Mouse (Mus musculus): ENCODE results near the gene Fanca. TPM values are rescaled to one million over a fixed set of nuclear protein-coding genes. Genes with fewer than 3 reads are reported as not detected.
A peak's percentile ranks its signal among the peaks of the same experiment; 100 is the strongest.
"Not testable (repeated sequence)": the region's sequence is repeated elsewhere in the genome, so short reads cannot be mapped to it uniquely, and the experiment has no call there.

Fanca gene
- polyA plus RNA-seq, 2 experiments from 2014 or later = 5.9 to 7.9 TPM

DNA sequence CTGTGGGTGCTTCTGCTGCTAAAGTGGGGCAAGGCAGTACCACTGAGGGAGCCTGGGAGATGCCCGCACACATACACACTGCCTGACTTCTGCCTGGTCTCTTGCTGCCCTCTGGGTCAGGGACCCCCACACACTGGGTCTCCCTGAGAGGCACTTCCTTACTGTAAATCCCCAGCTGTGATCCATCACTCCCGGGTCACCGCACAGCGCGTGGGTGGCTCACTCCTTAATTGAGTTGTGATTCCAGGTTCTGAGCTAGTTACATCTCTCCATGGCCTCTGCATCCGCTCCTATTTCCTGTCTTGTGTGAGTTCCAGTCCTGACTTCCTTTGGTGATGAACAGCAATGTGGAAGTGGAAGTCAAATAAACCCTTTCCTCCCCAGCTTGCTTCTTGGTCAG lies 12.3 kb upstream of the Fanca start:
- ATAC-seq = no peak

- no peak for ATAC-seq
These were observed 11.6 kb upstream of the Fanca start for GRCm38 (mm10) chr8:123329961-123330360.

DNA sequence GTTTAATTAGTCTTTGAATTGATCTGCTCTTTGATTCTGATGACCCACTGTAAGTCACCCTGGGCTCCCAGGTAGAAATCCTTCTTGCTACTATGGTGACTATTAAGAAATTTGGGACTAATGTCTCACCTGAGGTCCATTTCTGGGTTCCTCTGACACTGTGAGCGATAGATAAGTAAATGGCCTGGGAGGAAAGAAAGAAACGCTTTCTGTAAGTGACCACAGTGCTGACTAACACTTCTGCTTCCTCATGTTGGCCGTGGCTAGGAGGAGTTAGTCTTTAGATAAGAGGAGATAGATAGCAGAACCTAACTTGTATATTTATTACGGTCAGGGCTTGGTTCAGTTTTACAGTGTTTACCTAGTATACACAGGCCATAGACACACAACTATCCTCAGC lies 11.0 kb upstream of the Fanca start:
- no peak for ATAC-seq

DNA sequence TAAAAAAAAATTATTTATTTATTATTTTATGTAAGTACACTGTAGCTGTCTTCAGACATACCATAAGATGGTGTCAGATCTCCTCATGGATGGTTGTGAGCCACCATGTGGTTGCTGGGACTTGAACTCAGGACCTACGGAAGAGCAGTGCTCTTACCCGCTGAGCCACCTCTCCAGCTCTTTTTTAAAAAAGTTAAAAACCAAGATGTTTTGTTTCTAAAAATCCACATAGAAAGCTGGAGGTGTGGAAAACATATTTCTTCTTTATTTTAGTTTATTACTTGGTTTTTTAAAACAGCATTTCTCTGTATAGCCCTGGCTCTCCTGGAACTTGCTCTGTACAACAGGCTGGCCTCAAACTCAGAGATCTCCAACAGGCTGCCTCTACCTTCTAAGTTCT lies 10.2 kb upstream of the Fanca start:
- ATAC-seq = no peak

DNA sequence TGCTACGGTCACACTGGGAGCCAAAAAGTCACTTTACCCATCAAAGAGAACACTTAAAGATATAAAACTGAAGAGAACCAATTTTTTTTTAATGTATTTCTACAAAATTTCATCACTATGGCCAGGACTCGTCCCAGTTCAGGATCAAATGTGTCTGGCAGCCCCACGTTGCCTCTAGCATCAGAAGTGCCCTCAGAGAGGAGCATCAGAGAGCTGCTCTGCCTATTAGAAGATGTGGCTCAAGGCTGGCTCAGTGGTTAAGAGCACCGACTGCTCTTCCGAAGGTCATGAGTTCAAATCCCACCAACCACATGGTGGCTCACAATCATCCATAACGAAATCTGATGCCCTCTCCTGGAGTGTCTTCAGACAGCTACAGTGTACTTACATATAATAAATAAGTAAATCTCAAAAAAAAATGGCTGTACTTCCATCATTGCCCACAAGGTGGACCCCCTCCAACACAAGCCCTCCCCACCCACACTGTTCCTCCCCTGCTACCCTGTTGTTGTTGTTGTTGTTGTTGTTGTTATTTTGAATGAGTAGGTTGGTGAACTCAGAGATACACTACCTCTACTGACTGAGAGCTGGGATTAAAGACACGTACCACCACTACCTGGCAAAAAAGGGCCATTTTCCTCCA lies 1.3 kb upstream of the Fanca start:
- peak; percentile 28 for ATAC-seq

- no peak for ATAC-seq
These were observed 452 bp downstream of the Fanca start for GRCm38 (mm10) chr8:123317781-123318466.

DNA sequence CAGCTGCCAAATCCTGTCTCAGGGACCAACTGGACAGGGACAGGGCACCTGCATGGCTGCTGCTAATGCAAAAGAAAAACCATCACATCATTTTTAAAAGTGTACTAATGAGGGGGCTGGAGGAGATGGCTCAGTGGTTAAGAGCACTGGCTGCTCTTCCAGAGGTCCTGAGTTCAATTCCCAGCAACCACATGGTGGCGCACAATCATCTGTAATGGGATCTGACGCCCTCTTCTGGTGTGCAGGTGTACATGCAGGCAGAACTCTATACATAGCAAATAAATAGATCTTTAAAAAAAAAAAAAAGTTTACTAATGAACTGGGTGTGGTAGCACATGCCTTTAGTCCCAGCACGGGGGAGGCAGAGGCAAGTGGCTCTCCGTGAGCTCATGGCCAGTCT lies 9.6 kb downstream of the Fanca start:
- no peak for ATAC-seq

DNA sequence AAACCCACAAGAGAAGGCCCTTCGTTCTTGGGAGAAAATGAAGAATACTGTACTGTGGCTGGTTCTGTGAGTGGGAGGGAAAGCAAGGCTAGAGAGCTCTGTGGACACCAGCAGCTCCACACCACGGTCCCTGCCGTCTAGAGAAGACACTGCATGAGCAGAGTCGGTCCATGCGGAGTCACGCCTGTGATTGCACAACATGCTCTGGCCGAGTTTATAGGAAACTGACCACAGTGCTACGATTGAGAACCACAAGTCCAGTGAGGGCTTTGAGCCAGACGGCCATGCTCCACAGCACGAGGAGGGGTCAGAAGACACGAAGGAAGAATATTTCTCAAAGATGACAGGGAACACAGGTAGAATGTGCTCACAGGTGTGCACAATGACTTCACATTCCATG lies 20.1 kb downstream of the Fanca start:
- no peak for ATAC-seq

- no peak for ATAC-seq
These were observed 25.6 kb downstream of the Fanca start for GRCm38 (mm10) chr8:123292785-123293184.

DNA sequence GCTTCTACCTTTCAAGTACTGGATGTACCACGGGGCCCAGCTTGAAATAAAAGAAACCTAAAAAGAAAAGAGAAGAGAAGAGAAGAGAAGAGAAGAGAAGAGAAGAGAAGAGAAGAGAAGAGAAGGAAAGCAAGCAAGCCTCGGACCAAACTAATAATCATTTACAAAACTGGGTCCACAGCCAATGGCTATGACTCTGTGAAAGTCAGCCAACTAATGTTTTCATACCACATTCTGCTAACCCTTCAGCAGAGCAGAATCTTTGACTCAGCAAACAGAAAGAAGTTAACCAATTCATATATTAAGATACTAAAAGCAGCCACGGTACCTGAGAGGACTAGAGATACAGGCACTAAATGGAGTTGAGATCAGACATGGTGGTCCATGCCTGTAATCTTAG lies 26.1 kb downstream of the Fanca start:
- ATAC-seq = no peak

DNA sequence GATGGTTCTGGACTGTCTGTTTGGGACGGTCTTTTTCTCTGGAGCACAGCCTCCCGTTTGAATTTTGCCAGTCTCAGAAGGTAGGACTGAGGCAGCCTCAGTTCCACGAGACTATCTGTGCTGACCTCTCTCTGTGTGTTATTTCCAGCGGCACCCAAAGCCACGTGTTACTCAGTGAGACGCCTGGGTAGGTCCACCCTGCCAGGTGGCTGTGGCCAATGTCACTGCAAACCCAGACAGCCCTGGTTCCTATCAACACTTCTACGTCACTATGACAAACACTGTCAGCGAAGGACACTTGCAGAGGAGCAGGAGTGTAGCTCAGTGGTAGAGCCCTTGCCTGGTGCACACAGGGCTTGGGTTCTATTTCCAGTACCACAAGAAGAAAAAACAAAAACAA lies 26.7 kb downstream of the Fanca start:
- ATAC-seq = no peak

- ATAC-seq = no peak
These were observed 27.7 kb downstream of the Fanca start for GRCm38 (mm10) chr8:123290679-123291078.

DNA sequence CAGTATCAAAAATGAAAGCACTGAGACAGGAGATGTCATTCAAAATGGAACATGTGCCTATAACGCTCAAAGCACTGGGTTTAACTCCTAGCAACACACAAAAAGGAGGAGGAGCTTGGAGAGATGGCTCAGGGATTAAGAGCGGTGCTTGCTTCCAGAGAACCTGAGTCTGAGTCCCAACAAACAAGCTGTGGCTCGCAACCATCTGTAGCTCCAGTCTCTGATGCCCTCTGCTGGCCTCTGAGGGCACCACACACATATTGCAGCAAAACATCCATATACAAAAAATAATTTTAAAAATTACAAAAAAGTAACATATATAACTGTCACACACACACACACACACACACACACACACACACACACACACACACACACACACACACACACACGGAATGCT lies 28.2 kb downstream of the Fanca start:
- no peak for ATAC-seq

- ATAC-seq = no peak
These were observed 31.0 kb downstream of the Fanca start for GRCm38 (mm10) chr8:123287362-123287761.

GRCm38 (mm10) chr8:123284493-123284892 lies 33.9 kb downstream of the Fanca start:
- ATAC-seq = no peak

DNA sequence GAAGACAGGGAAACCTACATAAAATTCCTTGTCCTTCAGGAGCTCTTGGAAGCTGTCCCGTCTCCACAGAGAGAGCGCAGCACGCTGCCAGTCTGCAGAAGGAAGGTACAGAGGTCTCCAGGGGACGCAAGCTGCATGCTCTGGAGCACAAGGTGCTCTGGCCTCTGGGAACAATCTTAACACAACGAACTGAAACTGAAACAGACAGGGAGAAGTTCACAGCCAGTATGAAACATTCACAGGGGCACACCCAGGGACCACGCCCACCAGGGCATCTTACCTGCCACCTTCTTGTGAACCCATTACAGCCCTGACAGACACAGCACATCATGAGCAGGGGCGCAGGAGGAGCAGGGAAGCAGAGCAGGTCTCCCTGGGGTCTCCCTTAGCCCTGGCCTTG lies 34.4 kb downstream of the Fanca start:
- ATAC-seq = no peak

- ATAC-seq = not testable (repeated sequence)
These were observed 35.4 kb downstream of the Fanca start for GRCm38 (mm10) chr8:123282994-123283393.

DNA sequence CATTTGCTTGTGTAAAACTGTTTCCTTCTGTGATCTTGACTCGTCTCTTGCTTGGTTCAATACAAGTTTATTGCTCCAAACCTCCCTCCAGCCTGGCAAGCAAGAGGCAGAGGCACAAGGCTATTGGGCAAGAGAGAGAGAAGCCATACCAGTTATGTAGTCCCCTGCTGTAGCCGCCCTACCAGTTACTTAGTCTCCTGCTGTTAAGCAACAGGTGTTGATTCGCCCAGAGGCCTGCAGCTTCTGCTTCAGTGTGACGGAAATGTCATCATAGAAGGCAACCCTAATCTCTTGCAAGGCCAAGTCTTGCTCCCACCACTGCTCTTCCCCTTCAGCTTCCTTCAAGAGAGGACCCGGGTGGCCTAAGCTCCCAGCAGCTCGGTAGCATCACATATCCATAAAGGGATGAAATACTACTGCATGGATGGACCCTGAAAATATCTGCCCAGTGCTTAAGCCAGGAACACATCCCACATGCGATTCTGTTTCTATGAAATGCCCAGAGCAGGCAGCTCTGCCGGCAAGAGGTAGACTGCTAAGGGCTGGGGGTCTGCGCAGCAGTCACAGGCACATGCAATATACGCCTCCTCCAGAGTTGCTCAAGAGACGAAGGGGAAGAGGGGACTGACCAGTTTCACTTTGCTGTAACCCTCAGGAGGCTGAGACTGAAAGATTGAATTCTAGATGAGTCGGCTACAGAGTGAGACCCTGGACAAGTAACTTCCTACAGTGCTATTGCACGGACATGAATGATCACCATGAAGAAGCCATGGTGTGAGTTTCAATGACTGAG lies 37.9 kb downstream of the Fanca start:
- ATAC-seq = no peak

GRCm38 (mm10) chr8:123279828-123280227 lies 38.5 kb downstream of the Fanca start:
- no peak for ATAC-seq

- ATAC-seq = no peak
These were observed 39.9 kb downstream of the Fanca start for GRCm38 (mm10) chr8:123278445-123278844.

DNA sequence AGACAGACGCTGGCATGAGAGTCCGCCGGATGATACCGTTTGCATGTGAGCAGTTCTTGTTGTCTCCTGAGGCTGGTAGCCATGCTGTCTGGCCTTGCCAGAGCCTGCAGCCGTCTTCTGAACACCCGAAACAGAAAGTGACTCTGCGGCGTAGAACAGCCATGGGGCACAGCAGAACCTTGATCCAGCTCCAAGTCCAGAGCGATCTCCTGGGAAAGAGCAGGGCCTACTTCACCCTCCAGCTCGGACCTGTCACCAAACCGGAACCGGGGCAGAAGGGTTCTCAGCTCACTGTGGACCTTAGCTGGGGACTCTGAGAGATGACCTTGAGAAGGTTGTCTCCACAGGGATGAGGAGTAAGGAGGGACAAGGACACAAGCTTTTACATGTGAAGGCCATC lies 43.3 kb downstream of the Fanca start:
- no peak for ATAC-seq

DNA sequence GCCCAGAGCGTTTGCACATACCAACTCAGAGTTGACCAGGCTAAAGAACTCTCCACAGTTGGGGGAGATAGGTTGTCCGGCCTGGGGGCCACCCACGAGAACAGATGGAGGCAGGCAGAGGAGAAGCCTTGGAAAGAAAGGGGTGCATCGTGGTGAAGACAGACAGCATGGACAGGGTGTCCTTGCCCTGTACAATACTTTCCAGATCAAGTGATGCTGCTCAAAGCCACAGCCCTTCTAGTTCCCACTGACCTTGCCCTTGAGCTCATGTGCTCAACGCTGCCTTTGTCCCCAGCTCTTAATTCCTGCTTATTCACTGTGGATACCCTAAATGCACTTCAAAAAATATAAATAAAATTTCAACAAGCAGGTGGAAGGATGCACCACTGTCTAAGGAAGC lies 43.9 kb downstream of the Fanca start:
- no peak for ATAC-seq

DNA sequence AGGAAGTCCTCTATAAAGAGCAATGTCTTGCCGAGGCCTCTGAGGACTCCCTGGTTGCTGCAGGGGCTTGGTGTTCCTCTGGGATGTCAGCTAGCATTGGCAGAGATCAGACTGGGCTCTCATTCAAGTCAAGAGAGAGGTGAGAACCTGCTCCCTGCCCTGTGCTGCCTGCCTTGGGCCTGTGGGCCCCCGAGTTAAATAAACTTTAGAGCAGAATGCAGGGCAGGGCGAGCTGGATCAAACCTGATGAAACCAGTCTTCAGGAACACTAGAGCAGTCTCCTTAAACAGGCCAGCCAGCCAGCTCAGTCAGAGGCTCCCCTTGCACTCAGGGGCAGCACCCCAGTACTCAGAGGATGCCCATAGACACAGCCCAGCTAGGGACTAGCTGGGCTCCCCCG lies 46.5 kb downstream of the Fanca start:
- ATAC-seq = no peak

- ATAC-seq = no peak
These were observed 47.2 kb downstream of the Fanca start for GRCm38 (mm10) chr8:123271147-123271546.
